ENCODE assay signal across 7 mouse cellular contexts in the genomic region with DNA sequence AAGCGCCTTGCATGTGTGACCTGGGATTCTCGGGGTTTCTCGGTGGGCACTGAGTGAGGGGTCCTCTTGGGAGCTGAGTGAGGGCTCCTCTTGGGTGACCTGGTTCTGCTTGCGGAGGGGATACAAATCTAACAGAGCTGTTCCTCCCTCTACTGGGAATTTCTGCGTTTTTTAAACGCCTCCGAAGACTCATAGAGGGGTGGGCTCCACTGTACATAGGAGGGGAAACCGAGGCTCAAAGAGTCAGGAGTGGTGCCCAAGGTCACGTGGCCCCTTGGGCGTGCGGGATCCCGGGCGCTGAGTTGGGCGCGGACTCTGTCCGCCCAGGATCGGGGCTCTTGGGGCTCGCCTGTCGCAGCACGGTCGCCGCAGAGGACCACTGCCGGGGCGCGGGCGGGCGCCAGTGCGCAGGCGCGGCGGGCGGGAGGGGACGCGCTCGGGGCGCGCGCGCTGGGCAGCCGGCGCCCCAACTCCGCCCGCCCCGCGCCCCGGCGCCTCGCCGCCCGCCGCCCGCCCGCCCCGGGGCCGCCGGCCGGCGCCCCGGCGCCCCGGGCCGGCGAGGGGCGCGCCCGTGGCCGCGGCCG. TPM values are rescaled to one million over a fixed set of nuclear protein-coding genes. Genes with fewer than 3 reads are reported as not detected.
DNase-seq lines count a peak whose midpoint lies in the region; ATAC-seq lines count a peak whose summit lies in the region.

A gene (plus strand): TSS at position 489 of the 584 bp plus-strand sequence.

- peak; percentile 47 for ATAC-seq in neural tube, embryonic 13.5 days (ENCODE audit: low read depth)

- WGBS in neural tube, embryonic 13.5 days, result under 1% methylated on average over 35 of the region's 69 CpGs

- no peaks in the 10 kb centered on the region for H3K9me3 ChIP-seq in neural tube, embryonic 13.5 days

- H3K27me3 ChIP-seq in neural tube, embryonic 13.5 days, result peaks cover 57% of the 10 kb centered on the region

- no peaks in the 10 kb centered on the region for H3K36me3 ChIP-seq in neural tube, embryonic 13.5 days

- peak within 1 kb of the TSS; percentile 80 for H3K9ac ChIP-seq in neural tube, embryonic 13.5 days

- peak; percentile 26 for DNase-seq in ovary, postnatal 36 days (ENCODE audit: low spot score)
- DNase-seq in ovary, adult 18-20 months (ENCODE audit: low spot score), result no peak
- DNase-seq in cerebellum, postnatal 36 days, result peak; percentile 72 to 80
- DNase-seq in heart, postnatal 4 days, result peak; percentile 37
- DNase-seq in left cerebral cortex, postnatal 36 days (ENCODE audit: low spot score in 2 of 2), result peak; percentile 41 to 80
- no peak for DNase-seq in adipocyte (ENCODE audit: low spot score)

- H3K4me1 ChIP-seq in neural tube, embryonic 13.5 days (replicated peaks), result peaks cover 34% of the 10 kb centered on the region

- peak within 1 kb of the TSS; percentile 85 for H3K4me2 ChIP-seq in neural tube, embryonic 13.5 days

- intact Hi-C loops in left cerebral cortex, postnatal 36 days (cut with DNase I), result no loop called here

- H3K4me3 ChIP-seq in neural tube, embryonic 13.5 days, result peak within 1 kb of the TSS; percentile 67

- H3K27ac ChIP-seq in neural tube, embryonic 13.5 days (replicated peaks), result peak within 1 kb of the TSS; percentile 65

RNA-seq across cellular contexts. Expression of the gene that starts here (rescaled TPM):
- total RNA-seq in heart, postnatal 4 days (2021), result 1 to 10 TPM; 2.6 to 2.8 TPM
- total RNA-seq in left cerebral cortex, postnatal 36 days (2021), result 100 to 1,000 TPM; 264 to 305 TPM
- 5.5 and 5.7 TPM in 2 replicates for polyA plus RNA-seq in neural tube, embryonic 13.5 days (2015; fragmentation: Nextera tagmentation; extraction: Ambion mirVana)

Comparison
In these comparisons a context has a peak if more than half of its experiments do, and no peak if none do; other contexts are left out.
1. RNA of the gene that starts here (total RNA-seq): 264 to 305 TPM in left cerebral cortex, postnatal 36 days; 2.6 to 2.8 TPM in heart, postnatal 4 days; every median in the first group is over 10 times any median in the second.
2. DNase-seq: peak in ovary, postnatal 36 days (single experiment), cerebellum, postnatal 36 days (2 of 2), heart, postnatal 4 days (single experiment) and left cerebral cortex, postnatal 36 days (2 of 2); none in ovary, adult 18-20 months (single experiment) and adipocyte (single experiment).